Mouse (Mus musculus) lung, postnatal 36 days (tissue): ENCODE measurements around the gene Rp2.
"Not testable (repeated sequence)": the region's sequence is repeated elsewhere in the genome, so short reads cannot be mapped to it uniquely, and the experiment has no call there.

Experiments
- DNase-seq: peaks from one replicate; pipeline ENCODE4 v3.0.0; 2022; ENCODE audit warnings: mixed read lengths

Rp2 gene

GRCm38 (mm10) chrX:20364391-20365365, at the start of gene Rp2:
Rp2 (plus strand) TSS chrX:20364481.
- DNase-seq, result peak; percentile 92

- DNase-seq, result no peak
Measured at GRCm38 (mm10) chrX:20332756-20333155, 31.5 kb upstream of the Rp2 start.

GRCm38 (mm10) chrX:20335722-20336121, 28.6 kb upstream of the Rp2 start:
- DNase-seq, result peak; percentile 77

GRCm38 (mm10) chrX:20344980-20345379, 19.3 kb upstream of the Rp2 start:
- no peak for DNase-seq

- no peak for DNase-seq
Measured at GRCm38 (mm10) chrX:20346355-20346754, 17.9 kb upstream of the Rp2 start.

GRCm38 (mm10) chrX:20350241-20350640, 14.0 kb upstream of the Rp2 start:
- DNase-seq, result not testable (repeated sequence)

GRCm38 (mm10) chrX:20355283-20355682, 9.0 kb upstream of the Rp2 start:
- DNase-seq, result no peak

- no peak for DNase-seq
Measured at GRCm38 (mm10) chrX:20356309-20356708, 8.0 kb upstream of the Rp2 start.

GRCm38 (mm10) chrX:20366036-20366435, 1.8 kb downstream of the Rp2 start:
- DNase-seq, result no peak

- no peak for DNase-seq
Measured at GRCm38 (mm10) chrX:20379347-20380014, 15.2 kb downstream of the Rp2 start.

GRCm38 (mm10) chrX:20382260-20382659, 18.0 kb downstream of the Rp2 start:
- no peak for DNase-seq

- DNase-seq, result no peak
Measured at GRCm38 (mm10) chrX:20387006-20387405, 22.7 kb downstream of the Rp2 start.

- peak; percentile 3 for DNase-seq
Measured at GRCm38 (mm10) chrX:20391964-20392363, 27.7 kb downstream of the Rp2 start.

- no peak for DNase-seq
Measured at GRCm38 (mm10) chrX:20392942-20393341, 28.7 kb downstream of the Rp2 start.

- peak; percentile 53 for DNase-seq
Measured at GRCm38 (mm10) chrX:20404068-20404467, 39.8 kb downstream of the Rp2 start.

- DNase-seq, result no peak
Measured at GRCm38 (mm10) chrX:20406909-20407308, 42.6 kb downstream of the Rp2 start.

- no peak for DNase-seq
Measured at GRCm38 (mm10) chrX:20407676-20408075, 43.4 kb downstream of the Rp2 start.

- DNase-seq, result no peak
Measured at GRCm38 (mm10) chrX:20411382-20411781, 47.1 kb downstream of the Rp2 start.

GRCm38 (mm10) chrX:20412221-20412620, 47.9 kb downstream of the Rp2 start:
- no peak for DNase-seq

- DNase-seq, result no peak
Measured at GRCm38 (mm10) chrX:20414885-20415622, 50.8 kb downstream of the Rp2 start.

GRCm38 (mm10) chrX:20418461-20418860, 54.2 kb downstream of the Rp2 start:
- no peak for DNase-seq

- DNase-seq, result no peak
Measured at GRCm38 (mm10) chrX:20419536-20419935, 55.3 kb downstream of the Rp2 start.

- DNase-seq, result peak; percentile 92
Measured at GRCm38 (mm10) chrX:20425140-20425838, 61.0 kb downstream of the Rp2 start, which contains the start of gene Jade3. Jade3 (plus strand) TSS chrX:20425688.
